Mouse (Mus musculus) heart, embryonic 11.5 days (tissue): ENCODE data around the gene Pim3. TPM values are rescaled to one million over a fixed set of nuclear protein-coding genes. Genes with fewer than 3 reads are reported as not detected.

Source experiments
- ATAC-seq: fragments of 200-750 bp; cut with Nextera tagmentation; replicated peaks from 2 replicates; pipeline ENCODE4 v1.8.0; 2017; ENCODE audit warnings: moderate library complexity; ENCODE audit not compliant: insufficient number of reproducible peaks, low FRiP score, low TSS enrichment
- H3K27ac ChIP-seq: fragments of 300-500 bp; sonication (generic); 2 replicates; pipeline ENCODE4 v1.5.1; 2014; ENCODE audit warnings: mild to moderate bottlenecking, low read depth, low read length
- H3K27me3 ChIP-seq: fragments of 300-500 bp; sonication (generic); 2 replicates; pipeline ENCODE4 v1.6.1; 2014; ENCODE audit warnings: mild to moderate bottlenecking, low read length, mixed read lengths; ENCODE audit not compliant: control insufficient read depth, insufficient read depth
- H3K36me3 ChIP-seq: fragments of 300-500 bp; sonication (generic); 2 replicates; pipeline ENCODE4 v1.6.1; 2014; ENCODE audit warnings: mild to moderate bottlenecking, low read length, moderate library complexity, mixed read lengths; ENCODE audit not compliant: control insufficient read depth, insufficient read depth
- H3K4me1 ChIP-seq: fragments of 300-500 bp; sonication (generic); 2 replicates; pipeline ENCODE4 v1.6.1; 2014; ENCODE audit warnings: low read length; ENCODE audit not compliant: control insufficient read depth, insufficient read depth
- H3K4me2 ChIP-seq: fragments of 300-500 bp; sonication (generic); 2 replicates; pipeline ENCODE4 v1.6.1; 2014; ENCODE audit warnings: mild to moderate bottlenecking, moderate library complexity
- H3K4me3 ChIP-seq: fragments of 300-500 bp; sonication (generic); 2 replicates; pipeline ENCODE4 v1.5.1; 2014; ENCODE audit warnings: low read depth, low read length
- H3K9ac ChIP-seq: fragments of 300-500 bp; sonication (generic); 2 replicates; pipeline ENCODE4 v1.6.1; 2014; ENCODE audit warnings: mild to moderate bottlenecking, low read depth, low read length, moderate library complexity
- H3K9me3 ChIP-seq: fragments of 300-500 bp; sonication (generic); replicated peaks from 2 replicates; pipeline ENCODE4 v1.6.1; 2016; ENCODE audit warnings: low read length; ENCODE audit not compliant: control insufficient read depth
- WGBS: fragments of 180-500 bp; shearing (Covaris S2); extraction: QIAGEN DNeasy Blood & Tissue Kit; methylation state at CpG from one replicate; pipeline ENCODE4 v1.1.7; 2014; ENCODE audit not compliant: insufficient replicate concordance; 5-methylcytosine and 5-hydroxymethylcytosine counted together
- polyA plus RNA-seq: library from polyadenylated mRNA; unstranded; fragments of >200 nt; fragmentation: Nextera tagmentation; extraction: Ambion mirVana; gene quantifications from 2 replicates; pipeline ENCODE4 v1.2.1, GENCODE M21; 2014

The Pim3 gene
- polyA plus RNA-seq, 1 experiment from 2014 or later: 43.7 TPM

GRCm38 (mm10) chr15:88865888-88866695 is 4.1 kb downstream of the Pim3 start:
- no peak for ATAC-seq
- H3K4me1 ChIP-seq: peaks cover 51% of the 10 kb centered on the region
- no peak overlapping the region for H3K4me3 ChIP-seq
- peak overlapping the region; percentile 85 for H3K27ac ChIP-seq
- no peaks in the 10 kb centered on the region for H3K27me3 ChIP-seq
- H3K4me2 ChIP-seq: peak overlapping the region; percentile 6; the same call in 1 of the 2 replicates
- H3K9me3 ChIP-seq: no peaks in the 10 kb centered on the region
- WGBS: 56% methylated on average over 4 of the region's 4 CpGs
- no peak overlapping the region for H3K9ac ChIP-seq
- H3K36me3 ChIP-seq: peaks cover 8% of the 10 kb centered on the region

GRCm38 (mm10) chr15:88866934-88867356 is 5.0 kb downstream of the Pim3 start:
- ATAC-seq: no peak
- no peak overlapping the region for H3K4me3 ChIP-seq
- 0 out of 2 replicates have a peak overlapping the region, but pooled peaks have one; percentile 16 for H3K9ac ChIP-seq
- no peaks in the 10 kb centered on the region for H3K27me3 ChIP-seq
- peaks cover 8% of the 10 kb centered on the region for H3K36me3 ChIP-seq
- peak overlapping the region; percentile 85 for H3K27ac ChIP-seq
- WGBS: 25% methylated on average over 7 of the region's 7 CpGs
- H3K4me2 ChIP-seq: peak overlapping the region; percentile 44
- peaks cover 46% of the 10 kb centered on the region for H3K4me1 ChIP-seq
- H3K9me3 ChIP-seq: no peaks in the 10 kb centered on the region

- H3K4me2 ChIP-seq: peak overlapping the region; percentile 44
- H3K27ac ChIP-seq: peak overlapping the region; percentile 85
- peaks cover 8% of the 10 kb centered on the region for H3K36me3 ChIP-seq
- H3K4me1 ChIP-seq: peaks cover 46% of the 10 kb centered on the region
- H3K4me3 ChIP-seq: no peak overlapping the region
- H3K27me3 ChIP-seq: no peaks in the 10 kb centered on the region
- WGBS: 12% methylated on average over 5 of the region's 5 CpGs
- ATAC-seq: peak; percentile 27
- H3K9me3 ChIP-seq: no peaks in the 10 kb centered on the region
- H3K9ac ChIP-seq: 0 out of 2 replicates have a peak overlapping the region, but pooled peaks have one; percentile 16
Measured at GRCm38 (mm10) chr15:88867368-88868023, 5.5 kb downstream of the Pim3 start.

- H3K4me2 ChIP-seq: peak overlapping the region; percentile 44
Measured at GRCm38 (mm10) chr15:88868024-88868742, 6.2 kb downstream of the Pim3 start.

GRCm38 (mm10) chr15:88870418-88871185 is 8.6 kb downstream of the Pim3 start:
- Histone ChIP-seq H3K27ac (no peak overlapping the region), H3K4me2 (no peak overlapping the region), H3K27me3 (no peaks in the 10 kb centered on the region), H3K9ac (no peak overlapping the region), H3K36me3 (0 out of 2 replicates have a peak, but pooled peaks cover 4% of the 10 kb centered on the region), H3K9me3 (no peaks in the 10 kb centered on the region), H3K4me1 (peaks cover 32% of the 10 kb centered on the region), H3K4me3 (no peak overlapping the region)
- 63% methylated on average over 5 of the region's 5 CpGs for WGBS
- no peak for ATAC-seq

More at GRCm38 (mm10) chr15:88868024-88868742, 6.2 kb downstream of the Pim3 start:
- ATAC-seq: 0 out of 2 replicates have a peak, but pooled peaks have one; percentile 9
- Histone ChIP-seq H3K27ac (peak overlapping the region; percentile 85), H3K36me3 (peaks cover 8% of the 10 kb centered on the region), H3K9me3 (no peaks in the 10 kb centered on the region), H3K9ac (no peak overlapping the region), H3K4me3 (no peak overlapping the region), H3K27me3 (no peaks in the 10 kb centered on the region), H3K4me1 (peaks cover 46% of the 10 kb centered on the region)
- WGBS: 50% methylated on average over 6 of the region's 6 CpGs

GRCm38 (mm10) chr15:88874061-88874460 is 12.1 kb downstream of the Pim3 start:
- no peak for ATAC-seq
- Histone ChIP-seq H3K9me3 (no peaks in the 10 kb centered on the region), H3K4me3 (no peak overlapping the region), H3K9ac (no peak overlapping the region), H3K27ac (no peak overlapping the region), H3K4me2 (no peak overlapping the region), H3K4me1 (peaks cover 10% of the 10 kb centered on the region; the same call in 1 of the 2 replicates), H3K36me3 (no peaks in the 10 kb centered on the region), H3K27me3 (no peaks in the 10 kb centered on the region)
- WGBS: 81% methylated on average over 3 of the region's 3 CpGs

- H3K9me3 ChIP-seq: no peaks in the 10 kb centered on the region
- no peaks in the 10 kb centered on the region for H3K36me3 ChIP-seq
- no peak overlapping the region for H3K27ac ChIP-seq
- no peak for ATAC-seq
- H3K9ac ChIP-seq: no peak overlapping the region
- no peak overlapping the region for H3K4me3 ChIP-seq
- H3K4me1 ChIP-seq: peaks cover 10% of the 10 kb centered on the region; the same call in 1 of the 2 replicates
- 81% methylated on average over 6 of the region's 6 CpGs for WGBS
- H3K27me3 ChIP-seq: no peaks in the 10 kb centered on the region
- H3K4me2 ChIP-seq: no peak overlapping the region
Measured at GRCm38 (mm10) chr15:88874477-88874876, 12.5 kb downstream of the Pim3 start.
